Mouse (Mus musculus): ENCODE measurements around the gene Cavin1. TPM values are rescaled to one million over a fixed set of nuclear protein-coding genes. Genes with fewer than 3 reads are reported as not detected.

Cavin1 gene
- total RNA-seq, 2 experiments from 2014 or later: 14.3 to 16.3 TPM

DNA sequence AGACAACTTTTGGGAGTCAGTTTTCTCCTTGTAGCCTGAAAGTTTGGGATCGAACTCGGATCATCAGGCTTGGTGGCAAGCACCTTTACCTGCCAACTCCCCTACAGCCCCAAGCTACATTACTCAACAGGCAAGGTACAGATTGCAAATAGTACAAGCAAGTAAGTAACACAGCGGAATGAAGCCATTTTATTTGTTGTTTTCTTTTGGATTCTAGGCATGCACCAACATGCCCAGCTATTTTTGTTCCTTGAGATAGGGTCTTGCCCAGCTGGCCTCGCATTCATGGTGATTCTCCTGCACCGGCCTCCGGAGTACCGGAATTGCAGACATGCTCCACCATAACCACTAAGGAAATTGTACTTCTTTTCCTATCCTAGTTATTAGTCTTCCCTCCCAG is 2.6 kb upstream of the Cavin1 start:
- TF ChIP-seq CTCF (conservative IDR thresholded peaks at IDR 0.05): no peak
- Histone ChIP-seq H3K27ac (no peak overlapping the region), H3K4me3 (no peak overlapping the region)
- DNase-seq (ENCODE audit: low spot score in 2 of 2): no peak

DNA sequence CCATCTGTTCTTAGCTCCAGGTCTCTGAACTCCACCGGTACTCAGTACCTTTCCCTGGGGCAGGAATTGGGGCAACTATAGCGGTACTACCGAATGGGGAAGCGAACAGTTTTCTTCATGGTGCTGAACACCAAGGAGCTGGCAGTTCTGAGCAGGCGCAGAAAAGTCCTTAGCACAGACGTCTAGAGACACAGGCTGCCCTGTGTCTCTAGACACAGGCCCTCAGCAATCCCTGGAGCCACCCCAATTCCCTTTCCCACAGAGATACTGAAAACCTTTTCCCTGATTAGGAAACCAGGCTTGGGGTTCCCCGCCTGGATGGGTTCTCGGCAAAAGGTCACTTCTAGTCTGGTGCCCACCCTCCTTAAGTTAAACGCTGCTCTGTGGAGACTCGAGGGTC is 768 bp upstream of the Cavin1 start:
- TF ChIP-seq CTCF (conservative IDR thresholded peaks at IDR 0.05): no peak
- Histone ChIP-seq H3K27ac (no peak overlapping the region), H3K4me3 (no peak overlapping the region)
- no peak for DNase-seq (ENCODE audit: low spot score in 2 of 2)

DNA sequence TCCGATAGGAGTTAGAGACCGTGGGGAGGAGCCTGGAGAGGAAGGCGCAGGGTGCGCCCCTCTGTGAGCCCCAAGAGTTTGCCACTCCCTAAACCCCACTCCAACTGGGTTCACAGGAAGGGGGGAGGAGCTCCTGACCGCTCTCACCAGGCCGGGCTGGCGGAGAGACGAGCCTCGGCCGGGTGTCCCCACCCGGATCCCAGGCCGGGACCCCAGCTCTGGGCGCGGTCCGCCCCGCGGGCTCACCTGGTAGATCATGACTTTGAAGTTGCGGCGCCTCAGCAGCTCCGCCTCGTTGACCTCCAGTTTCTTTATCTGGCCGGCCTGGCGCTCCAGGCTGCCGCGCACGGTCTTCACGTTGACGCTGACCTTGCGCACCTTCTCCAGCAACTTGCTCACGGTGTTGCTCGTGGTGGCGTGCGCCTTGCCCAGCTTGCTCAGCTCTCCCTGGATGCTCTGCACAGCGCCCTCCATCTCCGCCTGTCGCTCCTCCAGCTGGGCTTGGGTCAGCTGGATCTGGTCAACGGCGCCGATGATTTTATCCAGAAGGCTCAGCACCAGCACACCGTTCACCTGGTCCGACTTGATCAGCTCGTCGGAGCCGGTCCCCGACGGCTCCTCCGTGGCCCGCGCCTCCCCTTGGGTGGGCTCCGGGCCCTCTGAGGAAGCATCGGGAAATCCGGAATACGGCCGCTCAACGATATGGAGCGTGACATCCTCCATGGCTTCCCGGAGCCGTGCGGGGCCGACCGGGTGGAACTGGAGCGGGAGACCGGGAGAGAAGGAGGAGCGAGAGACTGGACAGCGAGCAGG is 737 bp downstream of the Cavin1 start:
- TF ChIP-seq CTCF (conservative IDR thresholded peaks at IDR 0.05): no peak
- no peak for DNase-seq (ENCODE audit: low spot score in 2 of 2)
- H3K4me3 ChIP-seq: peak overlapping the region; percentile 59
- peak overlapping the region; percentile 71 for H3K27ac ChIP-seq

DNA sequence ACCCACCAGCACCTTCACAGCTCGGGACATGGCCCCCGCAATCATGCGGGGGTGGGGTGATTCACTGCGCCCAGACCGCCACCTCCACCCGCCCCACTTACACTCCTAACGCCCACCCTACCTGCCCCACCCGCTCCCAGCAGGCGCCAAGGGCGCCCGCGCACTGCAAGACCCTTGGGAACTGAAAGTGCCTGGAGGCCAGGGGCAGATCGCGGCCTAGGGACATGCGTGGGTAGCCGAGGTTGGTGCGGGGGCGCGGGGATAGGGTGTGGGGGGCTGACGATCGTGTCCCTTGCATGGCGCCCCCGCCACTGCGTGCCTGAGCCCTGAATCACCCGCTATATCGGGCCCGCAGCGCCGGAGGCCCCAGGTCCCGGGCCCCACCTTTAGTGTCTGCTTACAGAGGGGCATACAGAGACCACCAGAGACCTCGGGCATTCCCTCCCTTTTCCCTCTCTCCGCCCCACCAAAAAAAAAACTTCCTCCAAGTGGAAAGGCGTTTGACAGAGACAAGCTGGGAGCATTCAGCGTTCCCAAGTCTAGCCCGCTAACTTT is 1.4 kb downstream of the Cavin1 start:
- no peak for TF ChIP-seq CTCF (conservative IDR thresholded peaks at IDR 0.05)
- no peak for DNase-seq (ENCODE audit: low spot score in 2 of 2)
- peak overlapping the region; percentile 71 for H3K27ac ChIP-seq
- peak overlapping the region; percentile 59 for H3K4me3 ChIP-seq

DNA sequence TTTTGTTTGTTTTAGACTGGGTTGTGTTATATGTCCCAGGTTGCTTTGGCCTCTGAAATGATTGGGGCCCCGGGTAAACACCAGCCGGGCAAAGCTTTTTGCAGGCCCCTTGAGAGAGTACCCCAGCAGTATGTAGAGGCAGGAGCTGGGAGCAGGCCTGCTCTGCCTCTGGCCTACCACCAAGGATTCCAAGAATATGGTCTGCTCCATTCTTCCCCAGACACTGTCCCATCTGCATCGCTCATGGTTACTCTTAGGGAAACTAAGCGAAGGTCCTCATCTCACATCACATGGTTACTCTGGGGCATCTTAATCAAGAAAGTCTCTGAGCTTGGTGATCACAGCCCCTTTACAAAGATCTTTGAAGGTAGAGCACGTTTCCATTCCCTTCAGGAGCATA is 2.2 kb downstream of the Cavin1 start:
- no peak for DNase-seq (ENCODE audit: low spot score in 2 of 2)
- peak overlapping the region; percentile 15; the same call in 1 of the 2 replicates for H3K4me3 ChIP-seq
- TF ChIP-seq CTCF (conservative IDR thresholded peaks at IDR 0.05): no peak

DNA sequence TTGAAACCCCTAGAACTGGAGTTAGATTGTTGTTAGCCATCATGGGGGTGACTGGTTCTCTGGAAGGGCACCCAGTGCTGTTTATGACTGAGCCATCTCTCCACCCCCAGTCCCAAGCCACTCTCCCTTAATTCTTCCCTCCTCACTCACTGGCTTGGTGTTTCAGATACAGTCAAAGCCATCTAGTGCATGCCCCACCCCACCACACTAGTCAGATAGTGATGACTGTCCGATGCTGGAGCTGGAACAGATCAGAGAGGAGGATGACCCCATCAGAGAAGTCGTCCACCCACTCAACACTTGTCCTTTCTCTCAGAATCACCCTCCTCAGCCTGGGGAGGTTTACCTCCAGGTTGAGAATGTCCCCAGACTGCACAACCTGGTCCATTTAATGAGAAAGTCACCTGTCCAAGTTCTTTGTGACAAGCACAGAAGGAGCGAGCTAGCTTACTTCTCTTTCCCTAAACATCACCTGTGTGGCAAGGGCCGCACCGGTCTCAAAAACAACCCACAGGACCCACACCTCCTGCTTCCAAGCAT is 2.7 kb downstream of the Cavin1 start:
- no peak overlapping the region for H3K27ac ChIP-seq
- H3K4me3 ChIP-seq: peak overlapping the region; percentile 15; the same call in 1 of the 2 replicates
- no peak for TF ChIP-seq CTCF (conservative IDR thresholded peaks at IDR 0.05)

More for the DNA sequence above, 2.2 kb downstream of the Cavin1 start:
- no peak overlapping the region for H3K27ac ChIP-seq

DNA sequence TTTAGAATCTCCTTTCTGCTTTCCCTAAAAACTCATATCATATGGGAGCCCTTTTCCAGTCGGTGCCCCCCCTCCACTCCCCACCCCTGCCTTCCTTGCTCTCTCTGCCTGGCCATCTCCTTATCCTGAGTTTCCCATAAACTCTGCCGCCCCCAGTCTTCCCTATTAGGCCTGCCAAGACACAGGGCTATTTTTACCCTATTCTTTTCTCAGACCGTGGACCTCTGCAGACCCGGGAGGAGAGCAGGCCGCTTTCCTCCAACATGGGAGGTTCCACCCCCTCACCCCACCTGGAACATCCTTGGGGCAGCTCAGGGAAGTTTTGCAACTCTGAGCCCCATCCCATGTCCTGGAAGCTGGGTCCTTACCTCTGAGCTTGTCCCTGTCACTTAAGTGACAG is 3.3 kb downstream of the Cavin1 start:
- no peak for TF ChIP-seq CTCF (conservative IDR thresholded peaks at IDR 0.05)
- Histone ChIP-seq H3K4me3 (no peak overlapping the region), H3K27ac (no peak overlapping the region)
- no peak for DNase-seq (ENCODE audit: low spot score in 2 of 2)

More for the DNA sequence above, 2.7 kb downstream of the Cavin1 start:
- no peak for DNase-seq (ENCODE audit: low spot score in 2 of 2)

DNA sequence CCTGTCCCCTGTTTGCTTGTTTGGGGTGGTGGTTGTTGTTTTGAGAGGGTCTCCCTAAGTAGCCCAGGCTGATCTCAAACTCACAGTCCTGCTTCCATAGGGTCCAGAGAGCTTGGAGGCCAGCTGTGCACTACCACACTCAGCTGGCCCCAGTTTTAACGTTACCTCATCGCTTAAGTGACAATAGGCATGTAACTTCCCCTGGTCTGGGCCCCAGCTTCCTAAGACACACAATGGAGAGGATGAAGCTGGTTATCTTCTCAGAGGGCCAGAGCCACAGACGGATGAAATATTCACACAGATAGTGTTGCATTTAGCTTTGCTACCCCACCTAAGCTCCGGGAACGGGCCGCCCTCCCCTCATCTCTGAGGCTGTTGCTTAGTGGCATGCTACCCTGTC is 4.9 kb downstream of the Cavin1 start:
- DNase-seq (ENCODE audit: low spot score in 2 of 2): no peak
- TF ChIP-seq CTCF (conservative IDR thresholded peaks at IDR 0.05): no peak
- Histone ChIP-seq H3K27ac (no peak overlapping the region), H3K4me3 (no peak overlapping the region)

DNA sequence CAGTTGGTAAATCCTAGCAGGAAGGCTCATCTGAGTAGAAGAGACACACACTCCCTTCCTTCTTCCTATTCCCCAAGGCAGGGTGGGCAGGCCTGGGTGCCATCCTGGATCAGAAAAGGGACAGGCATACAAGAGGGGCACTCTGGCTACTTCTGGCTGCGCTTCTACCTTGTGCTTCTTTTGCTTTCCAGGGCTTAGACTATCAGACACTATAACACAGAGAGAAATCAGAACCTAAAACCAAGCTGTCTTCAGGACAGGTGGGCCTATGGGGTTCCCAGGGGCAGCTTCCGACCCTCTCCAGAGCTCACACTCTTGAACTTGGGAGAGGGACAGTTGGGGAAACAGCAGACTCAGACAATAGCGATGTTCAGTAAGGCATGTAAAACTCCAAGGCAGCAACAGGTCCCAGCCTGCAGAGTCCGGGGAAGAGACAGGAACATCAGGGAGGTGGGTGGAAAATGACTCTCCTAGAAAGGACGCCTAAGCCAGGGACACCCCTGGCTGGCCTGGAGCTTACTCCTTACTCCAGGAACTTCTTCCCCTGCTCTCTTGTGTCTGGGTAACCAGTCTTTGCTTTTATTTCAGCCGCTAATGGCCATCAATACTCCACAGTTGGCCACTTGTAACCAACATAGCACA is 5.7 kb downstream of the Cavin1 start:
- H3K4me3 ChIP-seq: no peak overlapping the region
- TF ChIP-seq CTCF (conservative IDR thresholded peaks at IDR 0.05): no peak
- no peak overlapping the region for H3K27ac ChIP-seq
- DNase-seq (ENCODE audit: low spot score in 2 of 2): no peak

DNA sequence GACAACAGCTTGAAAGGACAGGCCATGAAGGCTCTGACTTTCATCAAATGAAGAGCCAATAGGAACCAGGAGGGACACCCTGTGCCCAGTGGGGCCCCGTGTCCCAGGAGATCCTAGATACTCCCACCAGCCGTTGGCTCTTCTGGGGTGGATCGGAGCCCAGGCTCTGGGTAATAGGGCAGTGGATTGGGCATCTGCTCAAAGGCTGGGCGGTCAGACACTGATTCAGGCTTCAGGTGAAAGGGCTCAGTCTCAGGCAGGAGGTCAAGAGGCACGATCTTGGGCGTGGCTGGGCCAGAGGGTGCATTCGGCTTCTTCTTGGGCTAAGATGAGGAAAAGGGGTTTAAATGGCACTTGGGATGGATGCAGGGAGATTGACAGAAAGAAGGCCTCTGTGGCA is 6.5 kb downstream of the Cavin1 start:
- DNase-seq (ENCODE audit: low spot score in 2 of 2): no peak
- no peak for TF ChIP-seq CTCF (conservative IDR thresholded peaks at IDR 0.05)
- Histone ChIP-seq H3K27ac (no peak overlapping the region), H3K4me3 (no peak overlapping the region)

DNA sequence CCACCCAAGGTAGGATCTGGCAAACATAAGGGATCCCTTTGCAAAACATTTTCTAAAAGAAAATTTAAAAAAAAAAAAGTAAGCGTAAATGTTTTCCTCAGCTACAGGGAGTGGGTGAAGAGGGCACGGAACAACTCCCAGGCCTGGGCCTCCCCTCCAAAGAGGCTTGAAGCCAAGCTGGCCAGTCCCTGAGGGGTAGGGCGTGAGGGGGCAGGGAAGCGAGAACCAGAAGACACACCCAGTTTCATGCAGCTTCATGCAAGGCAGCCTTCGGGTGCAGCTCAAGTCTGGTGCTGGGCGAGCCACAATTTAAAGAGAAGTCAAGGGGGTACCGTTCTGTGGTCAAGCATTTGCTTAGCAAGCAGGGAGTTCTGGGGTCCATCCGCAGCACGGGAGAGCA is 7.0 kb downstream of the Cavin1 start:
- H3K27ac ChIP-seq: no peak overlapping the region; the same call in 1 of the 2 replicates
- no peak for TF ChIP-seq CTCF (conservative IDR thresholded peaks at IDR 0.05)

DNA sequence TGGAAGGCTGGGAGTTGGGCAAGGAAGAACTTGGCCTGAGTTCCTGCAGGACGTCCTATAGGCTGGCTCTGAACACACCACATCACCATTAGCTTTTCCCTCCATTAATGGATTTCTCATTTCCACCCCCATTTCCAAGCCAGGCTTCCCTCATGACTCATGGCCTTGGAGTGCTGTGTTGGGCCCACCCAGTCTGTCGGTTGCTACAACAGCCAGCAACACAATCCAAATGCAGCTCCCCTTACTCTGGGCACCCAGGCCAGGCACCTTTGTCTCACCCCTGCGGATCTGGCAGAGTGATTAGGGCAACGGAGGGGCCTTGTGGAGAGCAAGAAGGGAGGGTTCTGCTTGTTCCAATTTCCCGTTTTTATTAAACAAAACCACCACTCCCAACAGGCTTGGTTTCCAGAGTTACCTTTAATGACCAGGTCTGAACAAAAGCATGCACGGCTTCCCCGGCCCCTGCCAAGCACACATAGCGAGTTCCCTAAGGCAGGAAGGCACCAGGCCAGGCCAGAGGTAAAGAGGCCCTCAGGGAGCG is 8.2 kb downstream of the Cavin1 start:
- no peak overlapping the region for H3K4me3 ChIP-seq
- DNase-seq (ENCODE audit: low spot score in 2 of 2): no peak
- H3K27ac ChIP-seq: peak overlapping the region; percentile 36; the same call in 1 of the 2 replicates
- no peak for TF ChIP-seq CTCF (conservative IDR thresholded peaks at IDR 0.05)

More for the DNA sequence above, 7.0 kb downstream of the Cavin1 start:
- no peak overlapping the region for H3K4me3 ChIP-seq
- DNase-seq (ENCODE audit: low spot score in 2 of 2): no peak

DNA sequence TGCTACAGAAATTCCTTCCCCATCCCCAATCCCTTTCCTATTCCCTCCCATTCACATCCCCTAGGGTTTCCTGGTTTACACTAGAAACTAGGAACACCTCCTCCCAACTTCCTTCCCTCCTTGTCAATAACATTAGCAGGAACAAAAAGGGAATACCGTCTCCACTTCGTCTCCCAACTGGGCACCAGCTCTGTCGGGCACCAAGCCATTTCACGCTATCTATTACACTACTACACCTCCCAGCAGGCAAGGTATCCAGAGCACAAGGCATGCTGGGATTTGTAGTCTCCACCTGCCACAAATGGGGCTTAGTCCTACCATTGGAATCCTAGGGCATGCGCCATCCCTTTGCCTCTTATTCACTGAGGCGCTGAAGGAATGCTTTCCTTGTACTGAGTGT is 10.1 kb downstream of the Cavin1 start:
- DNase-seq (ENCODE audit: low spot score in 2 of 2): no peak
- TF ChIP-seq CTCF (conservative IDR thresholded peaks at IDR 0.05): no peak
- no peak overlapping the region for H3K27ac ChIP-seq
- H3K4me3 ChIP-seq: no peak overlapping the region
